Mouse (Mus musculus): ENCODE results near the gene Gm4924. TPM values are rescaled to one million over a fixed set of nuclear protein-coding genes. Genes with fewer than 3 reads are reported as not detected.

Gene Gm4924
- 10 to 100 TPM in 12 of 26 experiments, 1 to 10 TPM in 13, under 1 TPM in 1; 0.94 to 21.7 (median 9.2) TPM for total RNA-seq (2018; cell fraction: chromatin; rRNA removed)
- 1 to 10 TPM in 22 of 26 experiments, under 1 TPM in 4; 0.29 to 3.2 (median 2.1) TPM for total RNA-seq (2018; cell fraction: cytosol; rRNA removed)
- total RNA-seq (2018; cell fraction: nucleus; rRNA removed), result 10 to 100 TPM in 4 of 26 experiments, 1 to 10 TPM in 20, under 1 TPM in 2; 0.69 to 17.2 (median 5.6) TPM
- 1.2 to 2.6 TPM (median 2.2 TPM) in 3 replicates for polyA plus RNA-seq (2018)

DNA sequence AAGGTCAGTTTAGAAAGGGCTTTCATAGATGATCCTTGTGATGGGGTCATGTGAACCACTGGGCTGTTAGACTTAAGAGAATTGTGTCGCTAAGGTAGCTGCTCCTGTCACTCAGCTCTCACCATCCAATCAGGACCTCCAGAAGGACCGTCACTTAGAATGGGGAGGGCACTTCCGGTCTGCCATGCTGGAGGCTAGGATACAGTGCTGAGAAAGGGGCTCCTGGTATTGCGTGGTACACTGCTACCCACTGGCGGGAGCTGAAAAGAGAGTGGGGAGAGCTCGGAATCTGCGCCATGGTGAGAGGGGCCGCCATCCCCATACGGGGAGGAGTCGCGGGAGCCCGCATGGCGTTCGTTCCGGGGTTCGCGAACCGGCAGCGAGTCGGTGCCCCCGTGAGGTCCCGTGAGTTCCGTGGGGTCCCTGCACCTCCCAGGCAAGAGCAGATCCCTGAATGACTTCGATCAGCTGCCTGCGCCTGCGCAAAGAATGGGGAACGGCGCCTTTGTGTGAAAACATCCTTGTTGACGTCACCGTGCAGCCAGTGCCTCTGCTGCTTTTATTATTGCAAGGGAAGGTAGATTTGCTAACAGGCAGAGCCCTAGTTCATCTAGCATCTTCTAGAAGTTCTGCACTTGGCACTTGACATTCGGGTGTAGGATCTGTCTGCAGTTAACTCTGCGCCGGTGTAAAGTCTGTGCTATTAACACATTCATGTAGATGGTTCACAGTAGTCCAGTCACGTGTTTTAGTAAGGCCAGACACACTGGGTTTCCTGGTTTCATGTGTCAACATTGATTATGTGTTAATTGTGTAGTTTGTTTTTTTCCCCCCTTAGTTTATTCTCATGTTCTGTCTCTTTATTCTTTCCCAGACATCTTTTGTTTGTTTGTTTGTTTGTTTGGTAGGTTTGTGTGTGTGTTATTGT is at the start of gene Gm4924:
Gm4924 (plus strand) TSS at position 173 of the 928 bp plus-strand sequence.
- no peaks in the 10 kb centered on the region for H3K36me3 ChIP-seq (ENCODE audit: inconsistent target)
- H3K27ac ChIP-seq, result peak within 1 kb of the TSS; percentile 36
- peak within 1 kb of the TSS; percentile 50 for H3K4me3 ChIP-seq (ENCODE audit: inconsistent target)
- no peaks in the 10 kb centered on the region for H3K79me2 ChIP-seq (ENCODE audit: inconsistent target)
- 5% methylated on average over 34 of the region's 34 CpGs for WGBS (ENCODE audit: missing documents)

- Histone ChIP-seq H3K27ac (no peak within 1 kb of the TSS), H3K4me3 (ENCODE audit: inconsistent target) (no peak within 1 kb of the TSS), H3K36me3 (ENCODE audit: inconsistent target) (no peaks in the 10 kb centered on the region), H3K79me2 (ENCODE audit: inconsistent target) (no peaks in the 10 kb centered on the region)
- 100% methylated on average over 1 of the region's 1 CpGs for WGBS (ENCODE audit: missing documents)
Observed at GRCm38 (mm10) chr10:82316482-82316881, 37.6 kb upstream of the Gm4924 start, which contains the start of gene 4932415D10Rik. TSS of gene 4932415D10Rik (minus strand) at chr10:82316582.

- Histone ChIP-seq H3K79me2 (ENCODE audit: inconsistent target) (no peaks in the 10 kb centered on the region), H3K36me3 (ENCODE audit: inconsistent target) (no peaks in the 10 kb centered on the region)
- WGBS (ENCODE audit: missing documents), result 68% methylated on average over 3 of the region's 3 CpGs
Observed at GRCm38 (mm10) chr10:82320134-82320533, 33.9 kb upstream of the Gm4924 start.

GRCm38 (mm10) chr10:82329826-82330225 is 24.2 kb upstream of the Gm4924 start:
- H3K79me2 ChIP-seq (ENCODE audit: inconsistent target), result no peaks in the 10 kb centered on the region
- no peaks in the 10 kb centered on the region for H3K36me3 ChIP-seq (ENCODE audit: inconsistent target)
- H3K4me3 ChIP-seq (ENCODE audit: inconsistent target), result no peak overlapping the region
- 81% methylated on average over 4 of the region's 5 CpGs for WGBS (ENCODE audit: missing documents)
- H3K27ac ChIP-seq, result no peak overlapping the region

More at GRCm38 (mm10) chr10:82320134-82320533, 33.9 kb upstream of the Gm4924 start:
- Histone ChIP-seq H3K27ac (no peak overlapping the region), H3K4me3 (ENCODE audit: inconsistent target) (no peak overlapping the region)

- H3K4me3 ChIP-seq (ENCODE audit: inconsistent target), result no peak overlapping the region
- H3K79me2 ChIP-seq (ENCODE audit: inconsistent target), result no peaks in the 10 kb centered on the region
- H3K27ac ChIP-seq, result no peak overlapping the region
- WGBS (ENCODE audit: missing documents), result 98% methylated on average over 4 of the region's 4 CpGs
- no peaks in the 10 kb centered on the region for H3K36me3 ChIP-seq (ENCODE audit: inconsistent target)
Observed at GRCm38 (mm10) chr10:82355401-82355800, 1.3 kb downstream of the Gm4924 start.

- Histone ChIP-seq H3K36me3 (ENCODE audit: inconsistent target) (no peaks in the 10 kb centered on the region), H3K4me3 (ENCODE audit: inconsistent target) (no peak overlapping the region), H3K79me2 (ENCODE audit: inconsistent target) (no peaks in the 10 kb centered on the region), H3K27ac (no peak overlapping the region)
- 95% methylated on average over 9 of the region's 9 CpGs for WGBS (ENCODE audit: missing documents)
Observed at GRCm38 (mm10) chr10:82361911-82362310, 7.9 kb downstream of the Gm4924 start.

- H3K27ac ChIP-seq, result no peak overlapping the region
- 89% methylated on average over 1 of the region's 1 CpGs for WGBS (ENCODE audit: missing documents)
- no peaks in the 10 kb centered on the region for H3K36me3 ChIP-seq (ENCODE audit: inconsistent target)
- no peaks in the 10 kb centered on the region for H3K79me2 ChIP-seq (ENCODE audit: inconsistent target)
- H3K4me3 ChIP-seq (ENCODE audit: inconsistent target), result no peak overlapping the region
Observed at GRCm38 (mm10) chr10:82382992-82383391, 28.9 kb downstream of the Gm4924 start.

DNA sequence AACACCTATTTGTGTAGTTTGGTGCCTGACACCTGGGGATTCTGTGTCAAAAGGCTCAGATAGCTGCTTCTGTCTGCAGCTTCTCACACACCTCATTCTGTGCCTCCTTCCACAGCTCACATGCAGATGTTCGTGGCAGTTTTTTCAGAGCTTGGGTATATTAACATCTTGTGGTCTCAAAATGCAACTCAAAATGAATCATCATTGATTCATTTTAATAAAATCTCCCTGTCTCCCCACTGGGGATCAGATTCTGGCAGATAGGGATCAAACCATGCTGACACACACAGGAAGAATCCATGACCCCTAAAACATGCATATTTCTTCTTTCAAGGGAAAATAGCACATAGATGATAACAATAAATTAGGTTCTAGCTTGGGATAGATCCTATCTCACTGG is 55.5 kb downstream of the Gm4924 start:
- no peaks in the 10 kb centered on the region for H3K79me2 ChIP-seq (ENCODE audit: inconsistent target)
- H3K36me3 ChIP-seq (ENCODE audit: inconsistent target), result no peaks in the 10 kb centered on the region
- H3K4me3 ChIP-seq (ENCODE audit: inconsistent target), result no peak overlapping the region
- H3K27ac ChIP-seq, result no peak overlapping the region
- WGBS (ENCODE audit: missing documents), result 90% methylated on average over 1 of the region's 1 CpGs

GRCm38 (mm10) chr10:82423631-82424030 is 69.6 kb downstream of the Gm4924 start:
- Histone ChIP-seq H3K27ac (no peak overlapping the region), H3K79me2 (ENCODE audit: inconsistent target) (no peaks in the 10 kb centered on the region), H3K4me3 (ENCODE audit: inconsistent target) (no peak overlapping the region), H3K36me3 (ENCODE audit: inconsistent target) (no peaks in the 10 kb centered on the region)

Other genes starting within 250 kb of the Gm4924 start
- 1.6 to 3.3 TPM (median 3.0 TPM) in 3 replicates for gene AU041133, start 226.2 kb upstream of the Gm4924 start, polyA plus RNA-seq (2018)
- 3.5 to 5.7 TPM (median 4.6 TPM) in 3 replicates for gene Zfp938, start 113.0 kb upstream of the Gm4924 start, polyA plus RNA-seq (2018)
- not detected in 3 replicates for gene 4932415D10Rik, start 37.7 kb upstream of the Gm4924 start, polyA plus RNA-seq (2018)
- gene Gm1553, start 138.4 kb downstream of the Gm4924 start, polyA plus RNA-seq (2018), result not detected in 3 replicates

Measured in macrophage (primary cell).